Mouse (Mus musculus) thymus, postnatal 4 days (tissue): ENCODE data around the gene Cul4a.
"Not testable (repeated sequence)": the region's sequence is repeated elsewhere in the genome, so short reads cannot be mapped to it uniquely, and the experiment has no call there.

Experiments
- DNase-seq: peaks from one replicate; pipeline ENCODE4 v3.0.0; 2021

The Cul4a gene

GRCm38 (mm10) chr8:13105087-13105881 lies at the start of gene Cul4a, which contains the start of gene Pcid2:
Gene Cul4a, plus strand, starts transcription at chr8:13105621.
Gene Pcid2, minus strand, starts transcription at chr8:13105459.
- peak; percentile 99 for DNase-seq

- no peak for DNase-seq
These were observed 48.1 kb upstream of the Cul4a start for GRCm38 (mm10) chr8:13057351-13057750.

GRCm38 (mm10) chr8:13060441-13061150 lies 44.8 kb upstream of the Cul4a start, which contains the start of gene Proz:
Gene Proz, plus strand, starts transcription at chr8:13060914.
- DNase-seq: no peak

GRCm38 (mm10) chr8:13063112-13063511 lies 42.3 kb upstream of the Cul4a start:
- DNase-seq: no peak

- DNase-seq: no peak
These were observed 32.2 kb upstream of the Cul4a start for GRCm38 (mm10) chr8:13073255-13073654.

- DNase-seq: no peak
These were observed 30.4 kb upstream of the Cul4a start for GRCm38 (mm10) chr8:13075044-13075443.

- not testable (repeated sequence) for DNase-seq
These were observed 29.8 kb upstream of the Cul4a start for GRCm38 (mm10) chr8:13075579-13075978.

GRCm38 (mm10) chr8:13077542-13077941 lies 27.9 kb upstream of the Cul4a start:
- no peak for DNase-seq

- DNase-seq: peak; percentile 94
These were observed 732 bp upstream of the Cul4a start for GRCm38 (mm10) chr8:13104691-13105086.

GRCm38 (mm10) chr8:13105908-13106551 lies 609 bp downstream of the Cul4a start:
- peak; percentile 69 for DNase-seq

- DNase-seq: no peak
These were observed 2.7 kb downstream of the Cul4a start for GRCm38 (mm10) chr8:13107990-13108638.

GRCm38 (mm10) chr8:13108967-13109366 lies 3.5 kb downstream of the Cul4a start:
- no peak for DNase-seq

- DNase-seq: no peak
These were observed 4.1 kb downstream of the Cul4a start for GRCm38 (mm10) chr8:13109416-13109960.

GRCm38 (mm10) chr8:13111917-13112316 lies 6.5 kb downstream of the Cul4a start:
- DNase-seq: no peak

GRCm38 (mm10) chr8:13113232-13113631 lies 7.8 kb downstream of the Cul4a start:
- no peak for DNase-seq

- no peak for DNase-seq
These were observed 11.7 kb downstream of the Cul4a start for GRCm38 (mm10) chr8:13117096-13117495.

- DNase-seq: no peak
These were observed 13.1 kb downstream of the Cul4a start for GRCm38 (mm10) chr8:13118516-13118915.

- no peak for DNase-seq
These were observed 15.7 kb downstream of the Cul4a start for GRCm38 (mm10) chr8:13120882-13121665.

- DNase-seq: no peak
These were observed 17.5 kb downstream of the Cul4a start for GRCm38 (mm10) chr8:13122887-13123421.

- DNase-seq: no peak
These were observed 19.5 kb downstream of the Cul4a start for GRCm38 (mm10) chr8:13124897-13125296.

- DNase-seq: peak; percentile 79
These were observed 26.8 kb downstream of the Cul4a start for GRCm38 (mm10) chr8:13132220-13132619.
